Mouse (Mus musculus): ENCODE data around the gene Gm20388. TPM values are rescaled to one million over a fixed set of nuclear protein-coding genes. Genes with fewer than 3 reads are reported as not detected.

Gene Gm20388
- polyA plus RNA-seq, 1 experiment from 2014 or later, result 3.6 TPM

DNA sequence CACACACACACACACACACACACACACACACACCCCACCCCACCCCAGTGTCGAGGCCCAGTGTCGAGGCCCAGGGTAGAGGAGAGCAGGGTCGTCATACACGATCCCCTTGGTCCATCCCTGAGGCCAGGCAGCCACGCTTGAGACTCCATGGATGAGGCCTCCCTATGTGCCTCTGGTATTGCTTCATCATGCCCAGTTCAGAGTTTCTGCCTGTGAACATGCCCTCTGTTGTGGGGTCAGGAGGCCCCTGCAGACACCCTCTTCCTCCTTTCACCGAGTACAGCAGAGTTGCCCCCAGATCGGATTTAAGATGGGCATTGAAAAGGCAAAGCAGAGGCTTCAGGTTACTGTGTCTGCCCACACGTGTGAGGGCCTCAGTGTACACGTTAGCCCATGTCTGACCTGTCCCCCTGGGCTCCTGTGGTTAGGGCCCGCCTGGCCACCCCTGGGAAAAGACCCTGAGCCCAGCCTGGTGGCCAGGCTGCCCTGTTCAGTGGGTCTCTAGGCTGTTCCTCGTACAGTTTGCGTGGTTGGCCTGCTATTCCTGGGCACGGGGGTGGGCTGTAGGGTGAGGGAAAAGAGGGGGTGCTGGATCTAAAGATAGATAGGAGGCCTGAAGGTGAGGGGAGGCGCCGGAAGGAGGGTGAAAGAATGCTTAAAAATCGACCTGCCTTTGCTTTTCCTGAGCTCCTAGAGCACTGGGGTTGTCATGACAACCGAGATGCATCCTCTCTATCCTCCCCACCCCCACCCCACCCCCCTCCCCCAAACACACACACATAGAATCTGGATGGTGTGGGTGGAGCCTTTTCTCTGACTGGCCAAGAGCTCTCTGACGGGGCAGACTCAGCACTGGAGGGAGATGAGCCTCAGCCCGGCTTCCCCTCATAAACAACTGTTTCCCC lies 1860.5 kb downstream of the Gm20388 start:
- Histone ChIP-seq H3K4me1 (peaks cover 16% of the 10 kb centered on the region), H3K4me3 (peak overlapping the region; percentile 17; the same call in 1 of the 2 replicates), H3K27ac (replicated peaks) (no peak overlapping the region; the same call in 1 of the 2 replicates)

DNA sequence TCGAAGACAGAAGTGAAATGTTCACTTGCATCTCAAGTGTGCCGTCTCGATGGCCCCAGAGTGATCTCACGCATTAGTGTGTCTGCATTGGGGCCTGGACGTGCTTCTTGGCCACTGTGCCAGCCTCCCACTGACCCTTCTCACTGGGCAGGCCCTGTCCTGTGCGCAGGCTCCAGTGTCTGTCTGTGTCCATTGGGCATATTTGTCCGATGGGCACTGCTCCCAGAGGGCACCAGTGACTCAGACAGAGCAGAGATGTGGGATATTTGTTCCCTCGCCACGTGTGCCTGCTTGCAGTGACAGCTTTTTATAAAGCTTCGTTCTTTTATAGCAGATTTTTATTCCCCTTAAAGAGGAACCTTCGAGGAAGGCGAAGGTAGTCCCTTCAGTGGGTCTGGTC lies 1863.2 kb downstream of the Gm20388 start:
- 90% methylated on average over 12 of the region's 12 CpGs for WGBS
- H3K9me3 ChIP-seq, result no peaks in the 10 kb centered on the region

More for the DNA sequence above, 1860.5 kb downstream of the Gm20388 start:
- 33% methylated on average over 19 of the region's 19 CpGs for WGBS
- Histone ChIP-seq H3K9me3 (no peaks in the 10 kb centered on the region), H3K36me3 (replicated peaks) (no peaks in the 10 kb centered on the region), H3K27me3 (replicated peaks; ENCODE audit: low read depth, poor library complexity, severe bottlenecking) (no peaks in the 10 kb centered on the region)
- DNase-seq (ENCODE audit: low spot score), result peak; percentile 48

DNA sequence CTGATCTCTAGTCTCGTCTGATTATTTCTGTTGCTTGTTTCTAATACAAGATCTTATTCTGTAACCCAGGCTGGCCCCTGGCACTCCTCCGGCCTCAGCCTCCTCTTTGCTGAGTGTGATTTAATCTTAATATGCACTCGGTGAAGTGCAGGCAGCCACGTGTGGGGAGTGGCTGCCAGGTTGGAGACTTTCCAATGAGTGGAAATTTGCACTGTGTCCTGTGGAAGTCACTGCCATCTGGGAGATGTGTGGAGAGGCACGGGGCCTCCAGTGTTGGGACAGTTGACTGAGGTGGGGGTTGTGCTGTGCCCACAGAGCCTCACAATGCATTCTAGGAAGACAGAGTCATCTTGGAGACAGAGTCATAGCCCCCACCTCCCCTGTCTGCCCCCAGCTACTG lies 1871.9 kb downstream of the Gm20388 start:
- H3K4me1 ChIP-seq, result peaks cover 18% of the 10 kb centered on the region
- no peak overlapping the region for H3K4me3 ChIP-seq
- 80% methylated on average over 5 of the region's 5 CpGs for WGBS
- H3K36me3 ChIP-seq (replicated peaks), result no peaks in the 10 kb centered on the region
- no peaks in the 10 kb centered on the region for H3K9me3 ChIP-seq
- DNase-seq (ENCODE audit: low spot score), result no peak
- H3K27ac ChIP-seq (replicated peaks), result no peak overlapping the region
- H3K27me3 ChIP-seq (replicated peaks; ENCODE audit: low read depth, poor library complexity, severe bottlenecking), result no peaks in the 10 kb centered on the region

More for the DNA sequence above, 1863.2 kb downstream of the Gm20388 start:
- no peaks in the 10 kb centered on the region for H3K36me3 ChIP-seq (replicated peaks)
- H3K27ac ChIP-seq (replicated peaks), result no peak overlapping the region
- peaks cover 21% of the 10 kb centered on the region for H3K4me1 ChIP-seq
- H3K27me3 ChIP-seq (replicated peaks; ENCODE audit: low read depth, poor library complexity, severe bottlenecking), result no peaks in the 10 kb centered on the region
- DNase-seq (ENCODE audit: low spot score), result no peak
- no peak overlapping the region for H3K4me3 ChIP-seq

DNA sequence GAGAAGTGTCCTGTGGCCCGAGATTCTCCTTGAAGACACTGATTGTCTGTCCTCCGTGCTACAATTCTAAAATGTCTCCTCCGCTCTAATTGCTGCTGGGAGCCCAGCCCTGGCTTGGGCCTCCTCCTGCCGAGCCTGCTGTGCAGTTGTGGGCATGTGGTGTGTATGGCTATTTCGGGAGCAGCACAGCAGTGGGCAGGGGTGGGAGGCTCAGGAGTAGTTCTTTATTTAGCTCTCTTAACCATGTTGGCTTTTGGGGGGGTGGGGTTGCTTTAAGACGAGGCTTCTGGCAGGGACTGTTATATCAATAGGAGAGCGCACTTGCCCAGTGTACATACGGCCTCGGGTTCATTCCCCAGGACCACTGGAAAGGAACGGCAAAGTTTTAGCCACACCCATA lies 1875.9 kb downstream of the Gm20388 start:
- H3K27me3 ChIP-seq (replicated peaks; ENCODE audit: low read depth, poor library complexity, severe bottlenecking), result no peaks in the 10 kb centered on the region
- DNase-seq (ENCODE audit: low spot score), result no peak
- WGBS, result 65% methylated on average over 10 of the region's 10 CpGs
- H3K4me3 ChIP-seq, result no peak overlapping the region
- 0 out of 2 replicates have a peak, but pooled peaks cover 3% of the 10 kb centered on the region for H3K36me3 ChIP-seq (replicated peaks)
- H3K9me3 ChIP-seq, result no peaks in the 10 kb centered on the region
- H3K27ac ChIP-seq (replicated peaks), result no peak overlapping the region
- peaks cover 13% of the 10 kb centered on the region for H3K4me1 ChIP-seq

DNA sequence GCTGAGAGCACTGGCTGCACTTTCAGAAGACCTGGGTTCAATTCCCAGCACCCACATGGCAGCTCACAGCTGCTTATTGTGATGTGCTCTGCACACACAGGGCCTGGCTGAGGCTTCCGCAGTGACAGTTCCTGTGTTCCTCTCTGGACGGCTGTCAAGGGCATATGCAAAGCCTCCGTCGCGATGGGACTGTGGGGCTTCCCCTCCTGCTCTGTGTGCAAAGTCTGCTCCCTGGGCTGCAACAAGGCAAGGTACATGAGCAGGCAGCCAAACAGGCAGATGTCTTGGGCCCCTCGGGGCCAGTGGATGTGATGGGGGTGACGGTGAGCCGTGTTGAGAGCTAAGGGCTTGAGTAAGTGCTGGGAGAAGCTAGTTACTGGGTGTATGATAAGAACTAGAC lies 1878.1 kb downstream of the Gm20388 start:
- 89% methylated on average over 8 of the region's 8 CpGs for WGBS
- no peak for DNase-seq (ENCODE audit: low spot score)

DNA sequence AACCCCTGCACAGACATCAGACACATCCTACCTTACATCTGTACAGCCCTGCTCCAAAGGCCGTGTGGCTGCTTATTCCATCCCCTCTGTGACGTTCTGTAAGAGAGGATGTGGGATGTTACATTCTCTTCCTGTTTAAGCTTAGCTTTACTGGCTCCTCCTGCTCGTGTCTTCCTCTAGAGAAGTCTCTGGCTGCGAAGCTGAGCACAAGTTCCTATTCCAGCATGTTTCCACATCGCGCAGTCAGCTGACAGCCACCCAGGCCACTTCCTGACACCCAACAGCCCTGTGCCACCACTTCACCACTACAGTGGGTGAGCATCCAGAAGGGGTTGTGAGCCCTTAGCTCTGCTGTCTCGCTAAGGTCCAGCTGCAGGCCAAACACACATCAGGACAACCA lies 1881.5 kb downstream of the Gm20388 start:
- Histone ChIP-seq H3K27me3 (replicated peaks; ENCODE audit: low read depth, poor library complexity, severe bottlenecking) (no peaks in the 10 kb centered on the region), H3K9me3 (no peaks in the 10 kb centered on the region), H3K4me1 (peaks cover 9% of the 10 kb centered on the region; the same call in 1 of the 2 replicates), H3K36me3 (replicated peaks) (peaks cover 34% of the 10 kb centered on the region), H3K4me3 (no peak overlapping the region), H3K27ac (replicated peaks) (no peak overlapping the region)
- 85% methylated on average over 7 of the region's 7 CpGs for WGBS
- no peak for DNase-seq (ENCODE audit: low spot score)

More for the DNA sequence above, 1878.1 kb downstream of the Gm20388 start:
- Histone ChIP-seq H3K4me3 (no peak overlapping the region), H3K36me3 (replicated peaks) (peaks cover 3% of the 10 kb centered on the region; the same call in 1 of the 2 replicates), H3K4me1 (peaks cover 22% of the 10 kb centered on the region), H3K9me3 (no peaks in the 10 kb centered on the region), H3K27me3 (replicated peaks; ENCODE audit: low read depth, poor library complexity, severe bottlenecking) (no peaks in the 10 kb centered on the region), H3K27ac (replicated peaks) (no peak overlapping the region)

DNA sequence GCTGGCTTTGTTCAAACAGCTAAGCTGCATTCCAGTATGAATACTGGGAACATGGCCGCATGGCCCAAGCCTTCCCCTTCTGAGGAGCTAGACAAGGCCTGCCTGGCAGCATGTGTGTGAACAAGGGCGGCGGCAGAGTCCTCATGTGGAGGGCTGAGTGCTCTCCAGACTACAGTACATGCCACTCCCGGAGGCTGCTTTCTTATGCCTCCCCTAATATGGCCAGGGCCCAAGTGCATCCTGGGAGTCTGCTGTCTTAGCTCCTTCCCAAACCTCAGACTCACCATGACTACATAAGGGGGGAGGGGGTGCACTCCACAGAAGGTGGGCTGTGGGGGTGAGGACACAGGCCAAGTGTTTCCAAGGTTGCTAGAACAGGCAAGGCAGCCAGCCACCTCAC lies 1882.0 kb downstream of the Gm20388 start:
- Histone ChIP-seq H3K9me3 (no peaks in the 10 kb centered on the region), H3K4me1 (peaks cover 9% of the 10 kb centered on the region; the same call in 1 of the 2 replicates), H3K27ac (replicated peaks) (no peak overlapping the region), H3K36me3 (replicated peaks) (peaks cover 39% of the 10 kb centered on the region), H3K27me3 (replicated peaks; ENCODE audit: low read depth, poor library complexity, severe bottlenecking) (no peaks in the 10 kb centered on the region), H3K4me3 (no peak overlapping the region)
- no peak for DNase-seq (ENCODE audit: low spot score)
- WGBS, result 85% methylated on average over 4 of the region's 4 CpGs

DNA sequence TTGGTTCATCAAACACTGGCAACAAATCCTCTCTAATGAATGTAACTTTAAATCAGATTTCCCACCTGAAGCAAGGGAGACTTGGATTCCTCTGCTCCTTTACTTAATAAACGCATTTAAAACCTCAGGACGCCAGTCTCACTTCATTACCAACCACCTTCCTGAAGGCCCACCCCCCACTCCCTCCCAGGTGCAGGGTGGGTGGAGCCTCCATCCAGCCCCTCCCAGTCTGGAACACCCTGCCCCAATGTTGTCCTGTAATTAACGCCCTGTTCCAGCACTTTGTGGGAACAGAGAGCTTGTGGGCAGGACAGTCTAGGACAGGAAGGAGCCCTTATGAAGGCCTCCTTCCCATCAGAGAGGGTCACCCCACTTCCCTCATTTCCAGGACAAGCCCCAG lies 1883.5 kb downstream of the Gm20388 start:
- no peak overlapping the region for H3K4me3 ChIP-seq
- H3K36me3 ChIP-seq (replicated peaks), result peaks cover 54% of the 10 kb centered on the region
- peaks cover 9% of the 10 kb centered on the region; the same call in 1 of the 2 replicates for H3K4me1 ChIP-seq
- no peak overlapping the region for H3K27ac ChIP-seq (replicated peaks)
- DNase-seq (ENCODE audit: low spot score), result no peak
- WGBS, result 51% methylated on average over 3 of the region's 3 CpGs
- no peaks in the 10 kb centered on the region for H3K27me3 ChIP-seq (replicated peaks; ENCODE audit: low read depth, poor library complexity, severe bottlenecking)
- H3K9me3 ChIP-seq, result no peaks in the 10 kb centered on the region

DNA sequence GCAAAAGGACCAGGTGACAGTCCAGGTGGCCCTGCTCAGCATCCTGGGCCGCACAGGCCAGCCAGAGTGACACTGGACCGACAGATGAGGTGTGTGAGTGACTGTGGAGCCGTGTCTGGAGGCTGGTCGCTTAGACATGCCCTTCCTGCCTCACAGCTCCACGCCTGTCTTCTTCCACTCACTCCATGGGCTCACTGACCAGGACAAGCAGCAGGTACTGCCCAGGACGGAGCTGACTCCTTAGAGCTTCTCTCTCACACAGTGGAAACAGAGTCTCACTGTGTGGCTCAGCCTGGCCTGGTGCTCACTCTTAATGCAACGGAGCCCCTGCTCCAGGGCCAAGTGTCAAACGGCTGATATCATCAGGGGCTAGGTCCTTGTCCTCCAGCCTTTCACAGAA lies 1884.8 kb downstream of the Gm20388 start:
- Histone ChIP-seq H3K4me1 (peaks cover 9% of the 10 kb centered on the region; the same call in 1 of the 2 replicates), H3K27me3 (replicated peaks; ENCODE audit: low read depth, poor library complexity, severe bottlenecking) (no peaks in the 10 kb centered on the region), H3K4me3 (no peak overlapping the region), H3K9me3 (no peaks in the 10 kb centered on the region), H3K27ac (replicated peaks) (no peak overlapping the region), H3K36me3 (replicated peaks) (peaks cover 67% of the 10 kb centered on the region)
- WGBS, result 87% methylated on average over 8 of the region's 8 CpGs
- no peak for DNase-seq (ENCODE audit: low spot score)

DNA sequence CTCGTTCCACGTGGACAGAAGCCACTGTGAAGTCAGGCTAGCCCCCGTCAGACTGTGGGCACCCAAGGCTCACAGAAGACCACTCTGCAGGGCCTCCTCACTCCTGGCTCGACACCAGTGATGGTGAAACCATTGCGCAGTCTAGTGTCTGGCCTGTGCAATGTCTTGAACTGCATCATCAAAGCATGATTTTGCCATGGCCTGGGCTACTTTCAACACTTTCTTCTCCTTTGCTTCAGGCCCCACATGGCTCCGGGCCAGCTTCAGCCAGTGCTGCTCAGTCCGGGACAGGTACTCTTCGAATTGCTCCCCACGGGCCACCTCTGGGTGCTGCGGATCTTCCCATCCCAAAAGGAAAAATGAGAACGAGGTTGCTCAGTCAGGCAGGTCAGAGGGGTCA lies 1885.8 kb downstream of the Gm20388 start:
- peaks cover 74% of the 10 kb centered on the region for H3K36me3 ChIP-seq (replicated peaks)

DNA sequence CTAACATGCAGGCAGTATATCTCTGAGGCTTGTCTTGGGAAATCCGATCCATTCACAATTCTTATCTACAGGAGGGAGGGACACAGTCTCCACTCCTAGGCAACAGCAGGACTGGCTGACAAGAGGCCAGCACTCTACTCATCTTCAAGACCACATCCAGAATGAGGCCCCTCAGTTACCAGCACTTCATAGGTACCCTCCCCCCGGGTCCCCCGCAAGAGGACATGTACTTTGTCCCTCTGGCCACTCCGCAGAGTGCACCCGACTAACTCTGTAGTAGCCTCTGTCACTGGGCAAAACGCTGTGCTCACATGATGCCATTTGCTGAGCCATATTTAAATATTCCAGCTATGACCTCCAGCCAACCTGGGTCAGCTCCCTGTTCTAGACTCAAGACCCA lies 1887.8 kb downstream of the Gm20388 start:
- WGBS, result 92% methylated on average over 6 of the region's 6 CpGs
- Histone ChIP-seq H3K36me3 (replicated peaks) (peaks cover 94% of the 10 kb centered on the region), H3K4me3 (no peak overlapping the region)

More for the DNA sequence above, 1885.8 kb downstream of the Gm20388 start:
- no peak for DNase-seq (ENCODE audit: low spot score)
- Histone ChIP-seq H3K27ac (replicated peaks) (no peak overlapping the region), H3K9me3 (no peaks in the 10 kb centered on the region), H3K4me1 (peaks cover 9% of the 10 kb centered on the region; the same call in 1 of the 2 replicates), H3K27me3 (replicated peaks; ENCODE audit: low read depth, poor library complexity, severe bottlenecking) (no peaks in the 10 kb centered on the region), H3K4me3 (no peak overlapping the region)
- 89% methylated on average over 11 of the region's 11 CpGs for WGBS

DNA sequence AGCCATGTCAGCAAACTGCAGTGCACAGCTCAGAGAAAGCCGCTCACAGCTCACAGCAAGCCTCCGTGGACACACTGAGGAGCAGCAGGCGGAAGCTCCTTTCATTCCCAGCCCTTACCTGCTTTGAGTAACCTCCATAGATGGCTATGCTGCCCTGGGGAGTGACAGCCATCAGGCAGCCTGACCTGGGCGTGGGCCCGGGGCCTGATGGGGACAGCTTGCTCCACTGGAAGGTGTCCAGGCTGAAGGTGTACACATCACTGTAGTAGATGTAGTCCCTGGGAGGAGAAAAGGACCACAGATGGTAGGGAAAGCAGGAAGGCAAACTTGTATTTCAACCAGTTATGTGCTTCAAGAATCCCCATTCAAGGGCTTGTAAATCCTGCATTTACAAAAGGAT lies 1894.2 kb downstream of the Gm20388 start:
- 93% methylated on average over 5 of the region's 5 CpGs for WGBS

More for the DNA sequence above, 1887.8 kb downstream of the Gm20388 start:
- Histone ChIP-seq H3K27me3 (replicated peaks; ENCODE audit: low read depth, poor library complexity, severe bottlenecking) (no peaks in the 10 kb centered on the region), H3K9me3 (no peaks in the 10 kb centered on the region), H3K4me1 (peaks cover 2% of the 10 kb centered on the region; the same call in 1 of the 2 replicates), H3K27ac (replicated peaks) (no peak overlapping the region)
- DNase-seq (ENCODE audit: low spot score), result no peak

DNA sequence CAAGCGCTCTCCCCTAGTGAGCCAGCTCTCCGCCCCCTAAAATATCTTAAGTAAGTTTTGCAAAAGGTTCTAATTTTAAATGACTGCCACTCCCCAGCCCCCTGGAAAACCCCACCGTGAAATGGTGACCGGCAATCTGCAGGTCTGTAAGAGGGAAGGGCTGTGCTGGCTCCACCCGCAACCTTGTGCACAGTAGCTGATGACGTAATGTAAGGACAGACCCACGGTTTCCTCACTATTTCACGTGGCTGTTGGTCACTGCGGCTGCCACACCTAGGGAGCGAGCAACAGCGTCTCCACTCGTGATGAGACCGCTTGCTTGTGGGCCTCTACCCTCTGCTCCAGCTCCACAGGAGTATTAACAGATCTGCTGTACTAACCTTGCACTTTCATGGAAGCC lies 1895.5 kb downstream of the Gm20388 start:
- Histone ChIP-seq H3K4me3 (no peak overlapping the region), H3K27me3 (replicated peaks; ENCODE audit: low read depth, poor library complexity, severe bottlenecking) (no peaks in the 10 kb centered on the region), H3K36me3 (replicated peaks) (peaks cover 90% of the 10 kb centered on the region), H3K4me1 (no peaks in the 10 kb centered on the region), H3K9me3 (no peaks in the 10 kb centered on the region), H3K27ac (replicated peaks) (no peak overlapping the region)
- 91% methylated on average over 13 of the region's 13 CpGs for WGBS
- DNase-seq (ENCODE audit: low spot score), result no peak

More for the DNA sequence above, 1894.2 kb downstream of the Gm20388 start:
- DNase-seq (ENCODE audit: low spot score), result no peak
- H3K27me3 ChIP-seq (replicated peaks; ENCODE audit: low read depth, poor library complexity, severe bottlenecking), result no peaks in the 10 kb centered on the region
- no peak overlapping the region for H3K4me3 ChIP-seq
- no peak overlapping the region for H3K27ac ChIP-seq (replicated peaks)
- no peaks in the 10 kb centered on the region for H3K9me3 ChIP-seq
- peaks cover 91% of the 10 kb centered on the region for H3K36me3 ChIP-seq (replicated peaks)
- H3K4me1 ChIP-seq, result no peaks in the 10 kb centered on the region

Measured in embryonic facial prominence, embryonic 10.5 days (tissue).